Mouse (Mus musculus): Measurements from ENCODE around the gene Mesp2.

DNA sequence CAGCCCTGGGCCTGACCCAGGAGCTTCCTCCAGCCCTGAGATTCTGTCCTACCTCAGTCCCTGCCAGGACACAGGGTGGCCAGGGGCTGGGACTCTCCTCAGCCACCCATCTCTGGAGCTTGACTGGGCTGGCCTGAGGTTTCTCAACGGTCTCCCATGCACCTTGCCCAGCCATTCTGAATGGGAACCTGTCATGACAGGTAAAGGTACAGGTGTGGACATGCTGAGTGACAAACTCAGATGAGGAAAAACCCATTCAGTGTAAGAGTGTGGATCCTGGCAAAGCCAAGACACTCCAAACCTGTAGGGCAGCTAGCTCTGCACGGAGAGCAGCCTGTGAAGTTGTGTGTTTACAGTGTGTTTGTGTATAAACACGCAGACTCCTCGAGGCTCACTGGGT, 10.2 kb upstream of the Mesp2 start:
- TF ChIP-seq CTCF (IDR thresholded peaks at IDR 0.05), result no peak
- TF ChIP-seq POLR2A (IDR thresholded peaks at IDR 0.05; ENCODE audit: insufficient read depth, low read depth, low read length), result no peak
